Mouse (Mus musculus) kidney, postnatal 4 days (tissue): ENCODE measurements at regions not wholly inside any gene's neighbourhood (a gene's known extent, or its start where the extent isn't known, plus 50 kb on each side); places are given as distances from the start of the nearest gene placed in this dataset.

Experiments
- DNase-seq, 2 experiments: peaks; one replicate each; pipeline ENCODE4 v3.0.0; 2021; ENCODE audit warnings: mixed read lengths in 2 of 2

- peak; percentile 32 to 38 for DNase-seq
Measured at GRCm38 (mm10) chrX:12375796-12376195, 211.8 kb upstream of the Atp6ap2 start.

- DNase-seq = no peak
Measured at GRCm38 (mm10) chrX:12376238-12376980, 211.2 kb upstream of the Atp6ap2 start.

GRCm38 (mm10) chrX:12377441-12377840, 210.2 kb upstream of the Atp6ap2 start:
- DNase-seq = no peak

GRCm38 (mm10) chrX:12392145-12392825, 195.3 kb upstream of the Atp6ap2 start:
- peak in 1 of 2 experiments; percentile 2 for DNase-seq

GRCm38 (mm10) chrX:12409319-12409718, 178.3 kb upstream of the Atp6ap2 start:
- no peak for DNase-seq

- no peak for DNase-seq
Measured at GRCm38 (mm10) chrX:12425566-12425965, 162.0 kb upstream of the Atp6ap2 start.

GRCm38 (mm10) chrX:12426664-12427063, 160.9 kb upstream of the Atp6ap2 start:
- no peak for DNase-seq

GRCm38 (mm10) chrX:12432289-12432688, 155.3 kb upstream of the Atp6ap2 start:
- DNase-seq = no peak

- no peak for DNase-seq
Measured at GRCm38 (mm10) chrX:12435656-12436055, 151.9 kb upstream of the Atp6ap2 start.

- DNase-seq = peak in 1 of 2 experiments; percentile 4
Measured at GRCm38 (mm10) chrX:12436106-12436505, 151.5 kb upstream of the Atp6ap2 start.

- DNase-seq = no peak
Measured at GRCm38 (mm10) chrX:12439447-12439846, 148.2 kb upstream of the Atp6ap2 start.

- no peak for DNase-seq
Measured at GRCm38 (mm10) chrX:12443794-12444193, 143.8 kb upstream of the Atp6ap2 start.

- DNase-seq = no peak
Measured at GRCm38 (mm10) chrX:12445093-12445492, 142.5 kb upstream of the Atp6ap2 start.

GRCm38 (mm10) chrX:12447962-12448361, 139.6 kb upstream of the Atp6ap2 start:
- DNase-seq = no peak

- no peak for DNase-seq
Measured at GRCm38 (mm10) chrX:12449688-12450087, 137.9 kb upstream of the Atp6ap2 start.

GRCm38 (mm10) chrX:12452979-12453769, 134.4 kb upstream of the Atp6ap2 start:
- no peak for DNase-seq

- DNase-seq = no peak
Measured at GRCm38 (mm10) chrX:12461657-12462056, 125.9 kb upstream of the Atp6ap2 start.

GRCm38 (mm10) chrX:12462936-12463647, 124.5 kb upstream of the Atp6ap2 start:
- DNase-seq = no peak

- DNase-seq = peak; percentile 29 to 46
Measured at GRCm38 (mm10) chrX:12466312-12466711, 121.3 kb upstream of the Atp6ap2 start.

GRCm38 (mm10) chrX:12466897-12467296, 120.7 kb upstream of the Atp6ap2 start:
- peak; percentile 24 to 29 for DNase-seq

- peak; percentile 60 to 62 for DNase-seq
Measured at GRCm38 (mm10) chrX:12467528-12468179, 119.9 kb upstream of the Atp6ap2 start.

- DNase-seq = no peak
Measured at GRCm38 (mm10) chrX:12472296-12472695, 115.3 kb upstream of the Atp6ap2 start.
